In genomic region chr7:128150970-128151369, GRCm38 (mm10) we compare ENCODE assay signal across 24 mouse cellular contexts. TPM values are rescaled to one million over a fixed set of nuclear protein-coding genes. Genes with fewer than 3 reads are reported as not detected.
DNase-seq lines count a peak whose midpoint lies in the region; ATAC-seq and TF ChIP-seq lines count a peak whose summit lies in the region.
"Had no signal": no experiment of that assay in that cellular context is flagged by ENCODE, and none has a peak within 500 bp of the region (broad histone marks: within the 10 kb centered on the region; RNA-seq: fewer than 3 reads in every experiment).

No protein-coding gene starts in this region.

- H3K36me3 ChIP-seq in intestine, embryonic 15.5 days, result no peaks in the 10 kb centered on the region
- no peaks in the 10 kb centered on the region for H3K36me3 ChIP-seq in intestine, embryonic 16.5 days (ENCODE audit: control insufficient read depth, insufficient read depth, low read length)
- no peaks in the 10 kb centered on the region for H3K36me3 ChIP-seq in intestine, postnatal 0 days (ENCODE audit: control insufficient read depth, insufficient read depth)
- H3K36me3 ChIP-seq: G1E had no signal

- peak; percentile 78 for ATAC-seq in intestine, embryonic 15.5 days
- ATAC-seq in intestine, embryonic 16.5 days, result peak; percentile 79
- ATAC-seq in intestine, postnatal 0 days, result peak; percentile 69
- ATAC-seq: activated CD4-positive, CD25-positive, alpha-beta regulatory T cell, adult 4 months; CD4-positive, CD25-positive, alpha-beta regulatory T cell, adult 4 months; Patski had no signal

- TF ChIP-seq CTCF in intestine, postnatal 0 days (IDR thresholded peaks at IDR 0.05; ENCODE audit: low read depth), result no peak

- no peaks in the 10 kb centered on the region for H3K4me1 ChIP-seq in intestine, embryonic 15.5 days (replicated peaks)
- H3K4me1 ChIP-seq in intestine, embryonic 16.5 days (ENCODE audit: control insufficient read depth, insufficient read depth, low read length), result no peaks in the 10 kb centered on the region
- H3K4me1 ChIP-seq in intestine, postnatal 0 days (replicated peaks; ENCODE audit: control insufficient read depth, insufficient read depth, low read length), result no peaks in the 10 kb centered on the region

- no peak overlapping the region for H3K27ac ChIP-seq in intestine, embryonic 15.5 days
- no peak overlapping the region for H3K27ac ChIP-seq in intestine, embryonic 16.5 days (ENCODE audit: low read length)
- H3K27ac ChIP-seq in intestine, postnatal 0 days (ENCODE audit: low read depth, low read length), result no peak overlapping the region

- H3K9ac ChIP-seq in intestine, embryonic 15.5 days, result no peak overlapping the region
- H3K9ac ChIP-seq in intestine, embryonic 16.5 days (ENCODE audit: low read depth, low read length), result no peak overlapping the region
- no peak overlapping the region for H3K9ac ChIP-seq in intestine, postnatal 0 days (ENCODE audit: low read depth, low read length)

- no peaks in the 10 kb centered on the region for H3K27me3 ChIP-seq in intestine, embryonic 15.5 days (replicated peaks)
- H3K27me3 ChIP-seq in intestine, embryonic 16.5 days (replicated peaks; ENCODE audit: control insufficient read depth, insufficient read depth, low read length), result no peaks in the 10 kb centered on the region
- H3K27me3 ChIP-seq in intestine, postnatal 0 days (replicated peaks; ENCODE audit: control insufficient read depth, insufficient read depth, low read length), result no peaks in the 10 kb centered on the region

- no peak overlapping the region for H3K4me3 ChIP-seq in intestine, embryonic 15.5 days (replicated peaks)
- H3K4me3 ChIP-seq in intestine, embryonic 16.5 days (ENCODE audit: low read length), result no peak overlapping the region
- H3K4me3 ChIP-seq in intestine, postnatal 0 days (ENCODE audit: low read depth, low read length), result no peak overlapping the region

- H3K9me3 ChIP-seq in intestine, embryonic 15.5 days, result no peaks in the 10 kb centered on the region
- H3K9me3 ChIP-seq in intestine, embryonic 16.5 days (ENCODE audit: control insufficient read depth, low read length), result no peaks in the 10 kb centered on the region
- H3K9me3 ChIP-seq in intestine, postnatal 0 days (ENCODE audit: control insufficient read depth), result no peaks in the 10 kb centered on the region
- H3K9me3 ChIP-seq: G1E had no signal

- WGBS in intestine, embryonic 15.5 days, result 56% methylated on average over 8 of the region's 8 CpGs
- 46% methylated on average over 8 of the region's 8 CpGs for WGBS in intestine, embryonic 16.5 days
- WGBS in intestine, postnatal 0 days, result 33% methylated on average over 8 of the region's 8 CpGs
- WGBS in large intestine, adult 2 months, result 32% methylated on average over 8 of the region's 8 CpGs

- no peak overlapping the region for H3K4me2 ChIP-seq in intestine, embryonic 15.5 days (replicated peaks)
- H3K4me2 ChIP-seq in intestine, embryonic 16.5 days (ENCODE audit: low read depth, low read length), result no peak overlapping the region
- H3K4me2 ChIP-seq in intestine, postnatal 0 days (replicated peaks; ENCODE audit: low read depth), result no peak overlapping the region

- peak; percentile 84 for DNase-seq in large intestine, adult 2 months (ENCODE audit: low read depth, low spot score)
- DNase-seq in adrenal gland, adult (ENCODE audit: inconsistent age in 2 of 2, low spot score in 1 of 2), result no peak
- no peak for DNase-seq in heart, adult 11 months
- DNase-seq in kidney, adult 8-10 months, result no peak
- DNase-seq in spleen, postnatal 14 days (ENCODE audit: low spot score in 2 of 2), result no peak
- DNase-seq: adrenal gland, adult 2 months; adrenal gland, adult 8-10 months; adrenal gland, postnatal 10 days; adrenal gland, postnatal 14 days; adrenal gland, postnatal 25 days; adrenal gland, postnatal 36 days; B cell, adult 2 months; cerebellum, adult 11 months; cerebellum, adult 11-12 months; cerebellum, adult 18-20 months had no signal

RNA-seq across cellular contexts. Expression of gene Itgad, which starts 3.2 kb away (rescaled TPM):
- polyA plus RNA-seq in intestine, embryonic 15.5 days (2015; fragmentation: Nextera tagmentation; extraction: Ambion mirVana), result not detected in 2 replicates
- 0.05 and 0.15 TPM in 2 replicates for polyA plus RNA-seq in intestine, embryonic 16.5 days (2015; fragmentation: Nextera tagmentation; extraction: Ambion mirVana)
- not detected in 2 replicates for polyA plus RNA-seq in intestine, postnatal 0 days (2015; fragmentation: Nextera tagmentation; extraction: Ambion mirVana)
- 1.1 and 1.5 TPM in 2 replicates for polyA plus RNA-seq in large intestine, adult 2 months (2012; rRNA removed)
- polyA plus RNA-seq: brain, embryonic 14.5 days; C2C12; Patski had no signal

RNA-seq across cellular contexts. Expression of gene Itgax, which starts 21.6 kb away (rescaled TPM):
- polyA plus RNA-seq in intestine, embryonic 15.5 days (2015; fragmentation: Nextera tagmentation; extraction: Ambion mirVana), result 0.58 and 0.59 TPM in 2 replicates
- 0.75 and 0.92 TPM in 2 replicates for polyA plus RNA-seq in intestine, embryonic 16.5 days (2015; fragmentation: Nextera tagmentation; extraction: Ambion mirVana)
- polyA plus RNA-seq in intestine, postnatal 0 days (2015; fragmentation: Nextera tagmentation; extraction: Ambion mirVana), result 1.6 TPM in 2 replicates
- polyA plus RNA-seq in large intestine, adult 2 months (2012; rRNA removed), result 6.7 and 13.6 TPM in 2 replicates
- polyA plus RNA-seq: activated CD4-positive, CD25-positive, alpha-beta regulatory T cell, adult 4 months; C2C12; CD4-positive, CD25-positive, alpha-beta regulatory T cell, adult 4 months; G1E had no signal

RNA-seq across cellular contexts. Expression of gene Cox6a2, which starts 55.2 kb away (rescaled TPM):
- polyA plus RNA-seq in intestine, embryonic 15.5 days (2015; fragmentation: Nextera tagmentation; extraction: Ambion mirVana), result 0.43 and 0.88 TPM in 2 replicates
- polyA plus RNA-seq in intestine, embryonic 16.5 days (2015; fragmentation: Nextera tagmentation; extraction: Ambion mirVana), result 0.77 and 0.95 TPM in 2 replicates
- polyA plus RNA-seq in intestine, postnatal 0 days (2015; fragmentation: Nextera tagmentation; extraction: Ambion mirVana), result 0.24 and 0.90 TPM in 2 replicates
- polyA plus RNA-seq in large intestine, adult 2 months (2012; rRNA removed), result 1.0 and 1.6 TPM in 2 replicates
- polyA plus RNA-seq: activated CD4-positive, CD25-positive, alpha-beta regulatory T cell, adult 4 months had no signal
